Mouse (Mus musculus) gastrocnemius, postnatal 25 days (tissue): ENCODE measurements around the gene 4930583I09Rik. TPM values are rescaled to one million over a fixed set of nuclear protein-coding genes. Genes with fewer than 3 reads are reported as not detected.

Experiments
- DNase-seq: peaks from one replicate; pipeline ENCODE4 v3.0.0; 2022
- total RNA-seq, 2 experiments: library from RNA; stranded (reverse); gene quantifications; 1 replicate in 1 of 2; 2 replicates in 1 of 2; pipeline ENCODE4 v1.2.3; 2021

4930583I09Rik gene
- total RNA-seq, 2 experiments from 2014 or later: not detected

GRCm38 (mm10) chr17:64802168-64802955 lies 33.5 kb downstream of the 4930583I09Rik start:
- DNase-seq: no peak

- DNase-seq: no peak
Measured at GRCm38 (mm10) chr17:64792623-64793022, 43.2 kb downstream of the 4930583I09Rik start.

GRCm38 (mm10) chr17:64792076-64792475 lies 43.8 kb downstream of the 4930583I09Rik start:
- DNase-seq: no peak

GRCm38 (mm10) chr17:64789175-64789574 lies 46.7 kb downstream of the 4930583I09Rik start:
- no peak for DNase-seq

- DNase-seq: no peak
Measured at GRCm38 (mm10) chr17:64788301-64788700, 47.6 kb downstream of the 4930583I09Rik start.

GRCm38 (mm10) chr17:64785961-64786360 lies 49.9 kb downstream of the 4930583I09Rik start:
- no peak for DNase-seq

Other genes with a start within 250 kb of the 4930583I09Rik start
- gene Man2a1, start 235.3 kb downstream of the 4930583I09Rik start, total RNA-seq: 10 to 100 TPM in 1 of 2 experiments, 1 to 10 TPM in 1; 8.9 to 10.6 TPM